Mouse (Mus musculus) embryo, embryonic 9.5 days (tissue): ENCODE measurements around the gene Carhsp1.

Experiments used
- DNase-seq: peaks from one replicate; pipeline ENCODE4 v3.0.0-alpha.2; 2017; ENCODE audit errors: extremely low spot score

Carhsp1 gene

GRCm38 (mm10) chr16:8639466-8640191 is 32.3 kb downstream of the Carhsp1 start:
- no peak for DNase-seq

- DNase-seq, result no peak
These were observed 33.8 kb downstream of the Carhsp1 start for GRCm38 (mm10) chr16:8638131-8638530.

GRCm38 (mm10) chr16:8637217-8638051 is 34.5 kb downstream of the Carhsp1 start, which contains the start of the genes Pmm2 and Tmem186:
Pmm2 (plus strand) TSS chr16:8637674.
Tmem186 (minus strand) TSS chr16:8637712.
- peak; percentile 85 for DNase-seq

- no peak for DNase-seq
These were observed 35.1 kb downstream of the Carhsp1 start for GRCm38 (mm10) chr16:8636867-8637216.

GRCm38 (mm10) chr16:8631428-8631827 is 40.5 kb downstream of the Carhsp1 start:
- no peak for DNase-seq

GRCm38 (mm10) chr16:8630419-8630818 is 41.5 kb downstream of the Carhsp1 start:
- DNase-seq, result no peak

- no peak for DNase-seq
These were observed 51.4 kb downstream of the Carhsp1 start for GRCm38 (mm10) chr16:8620315-8621115.

- DNase-seq, result peak; percentile 51
These were observed 52.2 kb downstream of the Carhsp1 start for GRCm38 (mm10) chr16:8619659-8620314.

- no peak for DNase-seq
These were observed 58.5 kb downstream of the Carhsp1 start for GRCm38 (mm10) chr16:8613447-8613846.

GRCm38 (mm10) chr16:8613039-8613438 is 58.9 kb downstream of the Carhsp1 start:
- no peak for DNase-seq

- DNase-seq, result no peak
These were observed 59.5 kb downstream of the Carhsp1 start for GRCm38 (mm10) chr16:8612214-8613005.

- no peak for DNase-seq
These were observed 61.6 kb downstream of the Carhsp1 start for GRCm38 (mm10) chr16:8610397-8610796.
